Mouse (Mus musculus) kidney, embryonic 15.5 days (tissue): ENCODE results near the gene Piwil4. TPM values are rescaled to one million over a fixed set of nuclear protein-coding genes. Genes with fewer than 3 reads are reported as not detected.

Experiments
- ATAC-seq: fragments of 200-750 bp; cut with Nextera tagmentation; replicated peaks from 2 replicates; pipeline ENCODE4 v1.8.0; 2017; ENCODE audit warnings: moderate TSS enrichment; ENCODE audit not compliant: low FRiP score
- H3K27ac ChIP-seq: fragments of 300-500 bp; sonication (generic); 2 replicates; pipeline ENCODE4 v1.5.1; 2015; ENCODE audit warnings: mild to moderate bottlenecking, inconsistent platforms
- H3K27me3 ChIP-seq: fragments of 300-500 bp; sonication (generic); 2 replicates; pipeline ENCODE4 v1.6.1; 2015; ENCODE audit warnings: inconsistent platforms
- H3K36me3 ChIP-seq: fragments of 300-500 bp; sonication (generic); 2 replicates; pipeline ENCODE4 v1.6.1; 2015; ENCODE audit warnings: inconsistent platforms
- H3K4me1 ChIP-seq: fragments of 300-500 bp; sonication (generic); 2 replicates; pipeline ENCODE4 v1.6.1; 2015; ENCODE audit warnings: inconsistent platforms
- H3K4me2 ChIP-seq: fragments of 300-500 bp; sonication (generic); 2 replicates; pipeline ENCODE4 v1.6.1; 2015; ENCODE audit warnings: moderate library complexity, mild to moderate bottlenecking, inconsistent platforms
- H3K4me3 ChIP-seq: fragments of 300-500 bp; sonication (generic); replicated peaks from 2 replicates; pipeline ENCODE4 v1.5.1; 2015; ENCODE audit warnings: mild to moderate bottlenecking, inconsistent platforms
- H3K9ac ChIP-seq: fragments of 300-500 bp; sonication (generic); 2 replicates; pipeline ENCODE4 v1.6.1; 2015; ENCODE audit warnings: mild to moderate bottlenecking, inconsistent platforms
- H3K9me3 ChIP-seq: fragments of 300-500 bp; sonication (generic); replicated peaks from 2 replicates; pipeline ENCODE4 v1.6.1; 2016; ENCODE audit warnings: inconsistent platforms
- WGBS: fragments of 180-500 bp; shearing (Covaris S2); methylation state at CpG from one replicate; pipeline ENCODE4 v1.1.7; 2015; ENCODE audit warnings: mixed read lengths; 5-methylcytosine and 5-hydroxymethylcytosine counted together
- polyA plus RNA-seq: library from polyadenylated mRNA; unstranded; fragments of >200 nt; fragmentation: Nextera tagmentation; extraction: Ambion mirVana; gene quantifications from 2 replicates; pipeline ENCODE4 v1.2.1, GENCODE M21; 2015

The Piwil4 gene
- polyA plus RNA-seq, 1 experiment from 2014 or later = 0.05 TPM

- 88% methylated on average over 9 of the region's 9 CpGs for WGBS
- Histone ChIP-seq H3K27ac (no peak overlapping the region), H3K27me3 (no peaks in the 10 kb centered on the region), H3K9ac (no peak overlapping the region), H3K36me3 (no peaks in the 10 kb centered on the region), H3K4me2 (no peak overlapping the region), H3K4me1 (no peaks in the 10 kb centered on the region), H3K4me3 (no peak overlapping the region), H3K9me3 (no peaks in the 10 kb centered on the region)
- no peak for ATAC-seq
Measured at GRCm38 (mm10) chr9:14662138-14662537, 78.4 kb downstream of the Piwil4 start.

- 35% methylated on average over 2 of the region's 2 CpGs for WGBS
- no peaks in the 10 kb centered on the region for H3K9me3 ChIP-seq
- H3K27ac ChIP-seq = no peak overlapping the region
- no peak overlapping the region for H3K4me2 ChIP-seq
- H3K27me3 ChIP-seq = no peaks in the 10 kb centered on the region
- H3K36me3 ChIP-seq = no peaks in the 10 kb centered on the region
- no peaks in the 10 kb centered on the region for H3K4me1 ChIP-seq
- no peak for ATAC-seq
- no peak overlapping the region for H3K9ac ChIP-seq
- no peak overlapping the region for H3K4me3 ChIP-seq
Measured at GRCm38 (mm10) chr9:14657926-14658325, 82.6 kb downstream of the Piwil4 start.

GRCm38 (mm10) chr9:14654010-14654409 lies 86.5 kb downstream of the Piwil4 start:
- WGBS = 81% methylated on average over 2 of the region's 2 CpGs
- H3K4me1 ChIP-seq = no peaks in the 10 kb centered on the region
- H3K4me3 ChIP-seq = no peak overlapping the region
- ATAC-seq = no peak
- H3K27ac ChIP-seq = no peak overlapping the region
- no peaks in the 10 kb centered on the region for H3K9me3 ChIP-seq
- no peak overlapping the region for H3K9ac ChIP-seq
- H3K27me3 ChIP-seq = no peaks in the 10 kb centered on the region
- no peak overlapping the region for H3K4me2 ChIP-seq
- no peaks in the 10 kb centered on the region for H3K36me3 ChIP-seq

- H3K9me3 ChIP-seq = no peaks in the 10 kb centered on the region
- H3K9ac ChIP-seq = no peak overlapping the region
- no peak overlapping the region for H3K27ac ChIP-seq
- 79% methylated on average over 1 of the region's 1 CpGs for WGBS
- no peaks in the 10 kb centered on the region for H3K36me3 ChIP-seq
- H3K4me3 ChIP-seq = no peak overlapping the region
- H3K4me2 ChIP-seq = no peak overlapping the region
- no peaks in the 10 kb centered on the region for H3K4me1 ChIP-seq
- no peaks in the 10 kb centered on the region for H3K27me3 ChIP-seq
- ATAC-seq = no peak
Measured at GRCm38 (mm10) chr9:14652761-14653160, 87.8 kb downstream of the Piwil4 start.

DNA sequence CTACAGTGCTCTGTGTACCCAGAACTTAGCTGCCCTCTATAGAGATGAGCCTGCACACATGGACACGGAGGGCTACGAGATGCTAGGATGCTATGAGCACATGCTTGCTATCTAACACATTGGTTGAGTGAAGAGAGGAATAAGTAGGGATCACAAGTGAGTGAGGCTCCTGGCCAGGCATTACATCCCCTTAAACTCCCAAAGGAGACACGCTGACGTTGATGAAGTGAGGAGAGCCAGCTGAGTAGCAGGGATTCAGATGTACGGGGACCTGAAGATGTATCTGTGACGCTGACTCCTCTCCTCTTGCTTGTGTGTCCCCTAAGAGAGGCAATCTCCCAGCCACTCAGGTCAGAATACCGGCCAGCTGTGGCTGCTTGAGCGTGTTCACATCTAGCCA lies 92.7 kb downstream of the Piwil4 start:
- no peak overlapping the region for H3K9ac ChIP-seq
- no peak overlapping the region for H3K27ac ChIP-seq
- WGBS = 88% methylated on average over 8 of the region's 8 CpGs
- no peaks in the 10 kb centered on the region for H3K27me3 ChIP-seq
- peaks cover 7% of the 10 kb centered on the region for H3K4me1 ChIP-seq
- no peak overlapping the region for H3K4me3 ChIP-seq
- no peak overlapping the region for H3K4me2 ChIP-seq
- no peaks in the 10 kb centered on the region for H3K9me3 ChIP-seq
- no peak for ATAC-seq
- no peaks in the 10 kb centered on the region for H3K36me3 ChIP-seq

- no peak overlapping the region for H3K27ac ChIP-seq
Measured at GRCm38 (mm10) chr9:14646641-14647040, 93.9 kb downstream of the Piwil4 start.

More at GRCm38 (mm10) chr9:14646641-14647040, 93.9 kb downstream of the Piwil4 start:
- ATAC-seq = no peak
- no peaks in the 10 kb centered on the region for H3K36me3 ChIP-seq
- peaks cover 18% of the 10 kb centered on the region for H3K4me1 ChIP-seq
- no peak overlapping the region for H3K4me2 ChIP-seq
- 95% methylated on average over 1 of the region's 1 CpGs for WGBS
- no peak overlapping the region for H3K9ac ChIP-seq
- H3K27me3 ChIP-seq = no peaks in the 10 kb centered on the region
- H3K4me3 ChIP-seq = no peak overlapping the region
- H3K9me3 ChIP-seq = no peaks in the 10 kb centered on the region

Other genes with a start within 250 kb of the Piwil4 start
- 0.24 and 0.34 TPM in 2 replicates for gene Kdm4d, start 240.3 kb downstream of the Piwil4 start, polyA plus RNA-seq
- 169 and 171 TPM in 2 replicates for gene Cwc15, start 240.1 kb downstream of the Piwil4 start, polyA plus RNA-seq
- gene Amotl1, start 95.7 kb downstream of the Piwil4 start, polyA plus RNA-seq = 20.4 and 23.3 TPM in 2 replicates
- gene Fut4, start 11.7 kb upstream of the Piwil4 start, polyA plus RNA-seq = 3.2 TPM in 2 replicates
- not detected in 2 replicates for gene 1700012B09Rik, start 30.3 kb upstream of the Piwil4 start, polyA plus RNA-seq
- 26.0 and 30.3 TPM in 2 replicates for gene Mre11a, start 43.9 kb upstream of the Piwil4 start, polyA plus RNA-seq
- 43.0 and 45.7 TPM in 2 replicates for gene Ankrd49, start 44.1 kb upstream of the Piwil4 start, polyA plus RNA-seq
- gene Gpr83, start 119.5 kb upstream of the Piwil4 start, polyA plus RNA-seq = 0.59 and 0.84 TPM in 2 replicates
- gene Izumo1r, start 163.2 kb upstream of the Piwil4 start, polyA plus RNA-seq = 0.16 and 0.21 TPM in 2 replicates